Mouse (Mus musculus): ENCODE results near the gene Pigyl.

DNA sequence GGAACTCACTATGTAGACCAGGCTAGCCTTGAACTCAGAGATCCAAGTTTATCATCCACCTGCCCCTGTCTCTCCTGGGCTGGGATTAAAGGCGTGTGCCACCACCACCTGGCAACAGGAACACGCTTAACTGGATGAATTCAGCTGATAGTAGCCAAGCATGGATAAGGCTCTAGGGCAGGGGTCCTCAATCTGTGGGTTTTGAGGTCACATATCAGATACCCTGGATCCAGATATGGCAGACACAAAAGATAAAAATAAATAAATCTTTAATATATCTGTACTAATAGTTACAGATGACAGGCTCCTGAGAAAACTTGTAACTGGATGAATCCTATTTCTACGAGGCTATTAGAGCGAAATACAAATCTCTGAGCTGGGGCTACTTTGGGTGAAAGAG is 41.0 kb upstream of the Pigyl start:
- no peak for TF ChIP-seq CTCF (IDR thresholded peaks at IDR 0.05; ENCODE audit: low read depth)
- no peak for TF ChIP-seq EP300 (IDR thresholded peaks at IDR 0.05; ENCODE audit: low read depth)
